Mouse (Mus musculus) liver, embryonic 14.5 days (tissue): ENCODE measurements around the gene Capn11.

Experiments used
- CTCF ChIP-seq: IDR thresholded peaks from 2 replicates; pipeline ENCODE4 v1.5.1; 2016; ENCODE audit warnings: antibody characterized with exemption, low read depth, control low read depth
- EP300 ChIP-seq: IDR thresholded peaks from 2 replicates; pipeline ENCODE4 v1.6.1; 2016; ENCODE audit warnings: antibody characterized with exemption, low read depth

- TF ChIP-seq CTCF (no peak), EP300 (no peak)
Measured at GRCm38 (mm10) chr17:45693812-45694565, 34.9 kb upstream of the Capn11 start.
